Mouse (Mus musculus): Measurements from ENCODE around the gene Cdk8. TPM values are rescaled to one million over a fixed set of nuclear protein-coding genes. Genes with fewer than 3 reads are reported as not detected.

The Cdk8 gene
- polyA plus RNA-seq (2017; shearing (Covaris generic)) = 7.5 TPM

DNA sequence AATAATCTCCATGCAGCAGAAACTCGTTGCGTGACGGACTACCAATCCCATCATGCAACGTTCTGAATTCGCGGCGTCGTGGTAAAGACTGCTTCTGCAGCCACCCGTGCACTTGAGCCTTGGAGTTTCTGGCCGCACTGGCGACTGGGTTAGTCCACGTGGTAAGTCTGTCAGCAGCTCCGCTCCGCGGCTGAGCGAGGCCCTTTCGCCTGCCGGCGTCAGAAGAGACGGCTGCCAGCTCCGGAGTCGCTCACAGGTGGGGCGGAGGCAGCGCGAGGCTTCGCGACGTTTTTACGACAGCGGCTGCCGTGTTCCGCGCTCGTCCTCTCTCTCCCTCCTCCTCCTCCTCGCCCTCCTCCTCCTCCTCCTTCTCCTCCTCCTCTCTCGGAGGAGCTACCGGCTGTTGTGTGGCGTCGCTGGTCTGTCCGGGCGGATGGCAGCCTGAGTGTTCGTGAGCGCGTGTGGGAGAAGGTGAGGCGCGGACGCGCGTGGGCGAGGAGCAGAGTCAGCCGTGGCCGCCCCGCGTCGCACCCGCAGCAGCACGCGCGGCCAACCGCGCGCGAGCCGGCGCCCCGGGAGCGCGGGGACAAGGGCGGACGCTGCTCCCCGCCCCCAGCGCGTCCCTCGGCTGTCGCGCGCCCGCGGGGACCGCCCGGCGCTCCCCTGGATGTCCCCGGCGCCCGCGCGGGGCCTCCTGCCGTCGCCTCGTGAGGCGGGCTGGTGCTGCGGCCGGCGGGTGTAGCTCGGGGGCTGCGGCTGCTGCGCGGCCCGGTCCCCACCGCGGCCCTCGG lies at the start of gene Cdk8:
Gene Cdk8 (plus strand): TSS at position 367 of the 791 bp plus-strand sequence.

DNA sequence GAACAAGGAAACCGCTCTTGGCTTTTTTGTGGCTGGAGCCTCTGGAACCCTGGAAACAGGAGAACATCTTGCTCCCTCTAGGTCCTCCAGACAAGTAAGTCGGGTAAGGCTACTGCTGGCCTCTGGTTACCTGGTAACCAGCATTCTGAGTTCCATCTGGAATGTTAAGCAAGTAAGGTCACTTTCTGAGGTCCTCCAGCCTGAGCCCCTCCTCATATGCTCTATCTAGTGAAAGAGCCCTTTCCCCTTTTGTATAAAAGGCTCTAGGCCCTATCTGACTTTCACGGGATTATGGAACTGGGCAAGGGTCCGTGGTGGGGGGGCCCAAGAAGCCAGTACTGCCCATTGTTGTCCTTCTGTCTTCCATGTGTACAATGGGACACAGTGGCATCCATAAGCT lies 45.8 kb upstream of the Cdk8 start, which contains the start of gene 1700001J03Rik:
Gene 1700001J03Rik (minus strand): TSS at position 101 of the 400 bp plus-strand sequence.

DNA sequence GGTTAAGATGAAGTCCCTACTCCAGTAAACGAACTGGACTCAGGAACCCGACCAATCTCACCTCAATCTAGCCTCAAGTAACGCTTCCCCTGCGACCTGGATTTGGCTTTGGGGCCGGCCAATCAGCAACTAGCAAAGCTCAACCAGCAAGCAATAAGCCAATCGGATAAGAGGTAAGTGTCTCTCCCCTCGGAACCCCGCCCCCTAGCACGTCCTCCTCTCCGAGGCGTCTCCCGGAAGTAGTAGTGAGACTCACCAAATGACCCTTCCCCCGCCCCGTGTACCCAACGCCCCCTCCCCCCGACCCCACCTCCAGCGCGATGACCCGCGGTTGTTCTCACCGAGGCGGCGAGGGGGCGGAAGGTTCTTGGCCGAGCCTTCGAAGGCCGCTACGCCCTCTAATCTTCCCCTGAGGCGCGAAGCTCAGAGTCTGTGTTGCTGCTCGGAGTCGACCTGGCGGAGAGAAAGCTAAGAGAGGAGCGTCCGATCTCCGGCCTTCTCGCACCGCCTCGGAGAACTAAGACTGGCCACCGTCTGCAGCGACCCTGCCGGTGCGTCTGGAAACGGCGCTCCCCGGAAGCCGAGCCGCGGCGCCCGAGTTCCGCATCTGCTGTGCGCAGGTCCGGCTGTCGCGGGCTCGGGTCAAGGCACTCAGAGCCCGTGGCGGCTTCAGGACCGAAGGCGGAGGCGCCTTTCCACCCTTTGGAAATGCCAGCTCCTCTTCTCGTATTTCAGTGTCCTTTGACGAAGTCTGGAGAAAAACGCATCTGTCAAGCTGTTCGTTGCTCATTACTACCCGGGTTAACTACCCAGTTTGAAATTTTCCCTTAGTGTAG lies 9.9 kb upstream of the Cdk8 start, which contains the start of gene Rnf6:
Gene Rnf6 (minus strand): TSS at position 677 of the 836 bp plus-strand sequence.

Other genes starting within 250 kb of the Cdk8 start
- not detected for gene Cyp3a25, start 221.6 kb upstream of the Cdk8 start, polyA plus RNA-seq (2017; shearing (Covaris generic))
- not detected for gene Cyp3a59, start 152.0 kb upstream of the Cdk8 start, polyA plus RNA-seq (2017; shearing (Covaris generic))
- gene Gm5565, start 70.7 kb upstream of the Cdk8 start, polyA plus RNA-seq (2017; shearing (Covaris generic)) = not detected
- not detected for gene Gm6309, start 60.5 kb upstream of the Cdk8 start, polyA plus RNA-seq (2017; shearing (Covaris generic))
- gene 1700001J03Rik, start 45.9 kb upstream of the Cdk8 start, polyA plus RNA-seq (2017; shearing (Covaris generic)) = 0.38 TPM
- 94.6 TPM for gene Rnf6, start 9.7 kb upstream of the Cdk8 start, polyA plus RNA-seq (2017; shearing (Covaris generic))
- gene Wasf3, start 153.8 kb downstream of the Cdk8 start, polyA plus RNA-seq (2017; shearing (Covaris generic)) = not detected

Data from inflammation-experienced regulatory T-cells, adult 16 weeks (primary cell).